Mouse (Mus musculus) cerebellum, adult 11 months (tissue): ENCODE measurements at regions not wholly inside any gene's neighbourhood (a gene's known extent, or its start where the extent isn't known, plus 50 kb on each side); places are given as distances from the start of the nearest gene placed in this dataset.
"Not testable (repeated sequence)": the region's sequence is repeated elsewhere in the genome, so short reads cannot be mapped to it uniquely, and the experiment has no call there.

Experiments used
- DNase-seq: peaks from one replicate; pipeline ENCODE4 v3.0.0; 2022

- no peak for DNase-seq
Observed at GRCm38 (mm10) chr2:128270377-128271129, 144.7 kb downstream of the Bcl2l11 start.

GRCm38 (mm10) chr2:128272789-128273188 is 147.0 kb downstream of the Bcl2l11 start:
- DNase-seq = no peak

- DNase-seq = no peak
Observed at GRCm38 (mm10) chr2:128273292-128273691, 147.5 kb downstream of the Bcl2l11 start.

- no peak for DNase-seq
Observed at GRCm38 (mm10) chr2:128276337-128276736, 150.5 kb downstream of the Bcl2l11 start.

GRCm38 (mm10) chr2:128277387-128278123 is 151.7 kb downstream of the Bcl2l11 start:
- no peak for DNase-seq

- DNase-seq = peak; percentile 52
Observed at GRCm38 (mm10) chr2:128278124-128278432, 152.2 kb downstream of the Bcl2l11 start.

GRCm38 (mm10) chr2:128278608-128279081 is 152.8 kb downstream of the Bcl2l11 start:
- DNase-seq = peak; percentile 11

- DNase-seq = no peak
Observed at GRCm38 (mm10) chr2:128279127-128279710, 153.4 kb downstream of the Bcl2l11 start.

- DNase-seq = no peak
Observed at GRCm38 (mm10) chr2:128282591-128282990, 156.8 kb downstream of the Bcl2l11 start.

- DNase-seq = peak; percentile 32
Observed at GRCm38 (mm10) chr2:128284822-128285421, 159.1 kb downstream of the Bcl2l11 start.

GRCm38 (mm10) chr2:128285457-128285856 is 159.6 kb downstream of the Bcl2l11 start:
- DNase-seq = no peak

- DNase-seq = no peak
Observed at GRCm38 (mm10) chr2:128288138-128288551, 162.3 kb downstream of the Bcl2l11 start.

GRCm38 (mm10) chr2:128290609-128291008 is 164.8 kb downstream of the Bcl2l11 start:
- DNase-seq = no peak

- no peak for DNase-seq
Observed at GRCm38 (mm10) chr2:128294610-128295009, 168.8 kb downstream of the Bcl2l11 start.

- DNase-seq = no peak
Observed at GRCm38 (mm10) chr2:128295018-128295424, 169.2 kb downstream of the Bcl2l11 start.

- DNase-seq = no peak
Observed at GRCm38 (mm10) chr2:128295726-128296234, 169.9 kb downstream of the Bcl2l11 start.

- not testable (repeated sequence) for DNase-seq
Observed at GRCm38 (mm10) chr2:128296423-128296822, 170.6 kb downstream of the Bcl2l11 start.

- no peak for DNase-seq
Observed at GRCm38 (mm10) chr2:128296897-128297296, 171.1 kb downstream of the Bcl2l11 start.

GRCm38 (mm10) chr2:128297821-128298220 is 172.0 kb downstream of the Bcl2l11 start:
- DNase-seq = no peak

GRCm38 (mm10) chr2:128298996-128299395 is 173.2 kb downstream of the Bcl2l11 start:
- DNase-seq = no peak

GRCm38 (mm10) chr2:128301709-128302108 is 175.9 kb downstream of the Bcl2l11 start:
- no peak for DNase-seq

- DNase-seq = no peak
Observed at GRCm38 (mm10) chr2:128304063-128304712, 178.3 kb downstream of the Bcl2l11 start.

- DNase-seq = no peak
Observed at GRCm38 (mm10) chr2:128306693-128307092, 180.9 kb downstream of the Bcl2l11 start.
